Mouse (Mus musculus): ENCODE results near the gene Gm20911.
"Not testable (repeated sequence)": the region's sequence is repeated elsewhere in the genome, so short reads cannot be mapped to it uniquely, and the experiment has no call there.

The Gm20911 gene

DNA sequence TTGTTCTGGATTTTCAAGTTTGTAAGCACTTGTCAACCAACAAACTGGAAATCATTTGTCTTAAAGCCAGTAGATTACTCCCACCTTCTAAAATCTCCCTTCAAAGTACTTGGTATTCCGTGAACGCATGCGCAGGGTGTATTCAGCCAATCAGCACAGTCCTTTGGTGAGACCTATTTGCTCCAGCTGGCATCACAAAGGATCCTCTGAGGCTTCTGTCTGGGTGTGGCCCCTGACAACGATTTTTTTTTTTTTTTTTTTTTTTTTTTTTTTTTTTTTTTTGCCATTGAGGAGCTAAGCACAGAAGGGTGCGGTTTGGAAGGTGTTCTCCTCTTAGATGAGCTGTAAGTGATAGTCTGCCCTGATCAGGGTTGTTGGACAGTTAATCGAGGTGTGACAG, at the start of gene Gm20911:
Gm20911 (plus strand) TSS at position 301 of the 400 bp plus-strand sequence.
- DNase-seq (ENCODE audit: low read depth, low spot score) = not testable (repeated sequence)
